Mouse (Mus musculus) splenic B cell, adult 2 months (primary cell): ENCODE data around the gene Cdh13.

Source experiments
- DNase-seq: peaks from one replicate; pipeline ENCODE4 v3.0.0-alpha.2; 2011; ENCODE audit warnings: low read depth, low spot score
- H3K27me3 ChIP-seq: 2 replicates; pipeline ENCODE4 v1.6.1; 2012; ENCODE audit warnings: mild to moderate bottlenecking, low read length, moderate library complexity, mixed read lengths; ENCODE audit not compliant: control insufficient read depth, poor library complexity, insufficient read depth, severe bottlenecking
- H3K36me3 ChIP-seq: 2 replicates; pipeline ENCODE4 v1.6.1; 2012; ENCODE audit warnings: mild to moderate bottlenecking, low read length, moderate library complexity, mixed read lengths; ENCODE audit not compliant: control insufficient read depth, poor library complexity, insufficient read depth, severe bottlenecking

The Cdh13 gene

GRCm38 (mm10) chr8:118433553-118434180, 150.1 kb downstream of the Cdh13 start:
- no peaks in the 10 kb centered on the region for H3K27me3 ChIP-seq
- DNase-seq, result no peak
- H3K36me3 ChIP-seq, result no peaks in the 10 kb centered on the region

GRCm38 (mm10) chr8:118436751-118437150, 153.2 kb downstream of the Cdh13 start:
- no peaks in the 10 kb centered on the region for H3K36me3 ChIP-seq
- H3K27me3 ChIP-seq, result no peaks in the 10 kb centered on the region
- no peak for DNase-seq

GRCm38 (mm10) chr8:118437152-118437551, 153.6 kb downstream of the Cdh13 start:
- DNase-seq, result no peak
- H3K27me3 ChIP-seq, result no peaks in the 10 kb centered on the region
- no peaks in the 10 kb centered on the region for H3K36me3 ChIP-seq

GRCm38 (mm10) chr8:118437874-118438273, 154.3 kb downstream of the Cdh13 start:
- DNase-seq, result no peak
- Histone ChIP-seq H3K36me3 (no peaks in the 10 kb centered on the region), H3K27me3 (no peaks in the 10 kb centered on the region)

GRCm38 (mm10) chr8:118439857-118440256, 156.3 kb downstream of the Cdh13 start:
- no peak for DNase-seq
- H3K36me3 ChIP-seq, result no peaks in the 10 kb centered on the region

GRCm38 (mm10) chr8:118443361-118443760, 159.8 kb downstream of the Cdh13 start:
- no peaks in the 10 kb centered on the region for H3K36me3 ChIP-seq
- no peaks in the 10 kb centered on the region for H3K27me3 ChIP-seq

More at GRCm38 (mm10) chr8:118439857-118440256, 156.3 kb downstream of the Cdh13 start:
- no peaks in the 10 kb centered on the region for H3K27me3 ChIP-seq

GRCm38 (mm10) chr8:118444651-118445207, 161.2 kb downstream of the Cdh13 start:
- Histone ChIP-seq H3K36me3 (no peaks in the 10 kb centered on the region), H3K27me3 (no peaks in the 10 kb centered on the region)
- no peak for DNase-seq

More at GRCm38 (mm10) chr8:118443361-118443760, 159.8 kb downstream of the Cdh13 start:
- no peak for DNase-seq

- H3K27me3 ChIP-seq, result no peaks in the 10 kb centered on the region
- DNase-seq, result no peak
- H3K36me3 ChIP-seq, result no peaks in the 10 kb centered on the region
Observed at GRCm38 (mm10) chr8:118446516-118446915, 163.0 kb downstream of the Cdh13 start.

- Histone ChIP-seq H3K36me3 (no peaks in the 10 kb centered on the region), H3K27me3 (no peaks in the 10 kb centered on the region)
- no peak for DNase-seq
Observed at GRCm38 (mm10) chr8:118448011-118448410, 164.5 kb downstream of the Cdh13 start.

- Histone ChIP-seq H3K36me3 (no peaks in the 10 kb centered on the region), H3K27me3 (no peaks in the 10 kb centered on the region)
- no peak for DNase-seq
Observed at GRCm38 (mm10) chr8:118452445-118453103, 169.0 kb downstream of the Cdh13 start.

GRCm38 (mm10) chr8:118455245-118455644, 171.7 kb downstream of the Cdh13 start:
- no peak for DNase-seq
- H3K27me3 ChIP-seq, result no peaks in the 10 kb centered on the region

GRCm38 (mm10) chr8:118465330-118465948, 181.9 kb downstream of the Cdh13 start:
- Histone ChIP-seq H3K27me3 (no peaks in the 10 kb centered on the region), H3K36me3 (no peaks in the 10 kb centered on the region)
- no peak for DNase-seq

More at GRCm38 (mm10) chr8:118455245-118455644, 171.7 kb downstream of the Cdh13 start:
- H3K36me3 ChIP-seq, result no peaks in the 10 kb centered on the region

GRCm38 (mm10) chr8:118477587-118477986, 194.1 kb downstream of the Cdh13 start:
- DNase-seq, result no peak
- Histone ChIP-seq H3K36me3 (no peaks in the 10 kb centered on the region), H3K27me3 (no peaks in the 10 kb centered on the region)

- H3K36me3 ChIP-seq, result no peaks in the 10 kb centered on the region
- no peaks in the 10 kb centered on the region for H3K27me3 ChIP-seq
- no peak for DNase-seq
Observed at GRCm38 (mm10) chr8:118488735-118489134, 205.2 kb downstream of the Cdh13 start.

- Histone ChIP-seq H3K36me3 (no peaks in the 10 kb centered on the region), H3K27me3 (no peaks in the 10 kb centered on the region)
- no peak for DNase-seq
Observed at GRCm38 (mm10) chr8:118502509-118502908, 219.0 kb downstream of the Cdh13 start.
